Mouse (Mus musculus) neutrophil, adult 65 days (primary cell): Measurements from ENCODE around the gene Repin1. TPM values are rescaled to one million over a fixed set of nuclear protein-coding genes. Genes with fewer than 3 reads are reported as not detected.

Experiments used
- total RNA-seq: library from RNA; stranded (reverse); gene quantifications from 2 replicates; pipeline ENCODE4 v1.2.4, GENCODE M21; 2023

The Repin1 gene
- total RNA-seq: 2.2 and 2.9 TPM in 2 replicates

DNA sequence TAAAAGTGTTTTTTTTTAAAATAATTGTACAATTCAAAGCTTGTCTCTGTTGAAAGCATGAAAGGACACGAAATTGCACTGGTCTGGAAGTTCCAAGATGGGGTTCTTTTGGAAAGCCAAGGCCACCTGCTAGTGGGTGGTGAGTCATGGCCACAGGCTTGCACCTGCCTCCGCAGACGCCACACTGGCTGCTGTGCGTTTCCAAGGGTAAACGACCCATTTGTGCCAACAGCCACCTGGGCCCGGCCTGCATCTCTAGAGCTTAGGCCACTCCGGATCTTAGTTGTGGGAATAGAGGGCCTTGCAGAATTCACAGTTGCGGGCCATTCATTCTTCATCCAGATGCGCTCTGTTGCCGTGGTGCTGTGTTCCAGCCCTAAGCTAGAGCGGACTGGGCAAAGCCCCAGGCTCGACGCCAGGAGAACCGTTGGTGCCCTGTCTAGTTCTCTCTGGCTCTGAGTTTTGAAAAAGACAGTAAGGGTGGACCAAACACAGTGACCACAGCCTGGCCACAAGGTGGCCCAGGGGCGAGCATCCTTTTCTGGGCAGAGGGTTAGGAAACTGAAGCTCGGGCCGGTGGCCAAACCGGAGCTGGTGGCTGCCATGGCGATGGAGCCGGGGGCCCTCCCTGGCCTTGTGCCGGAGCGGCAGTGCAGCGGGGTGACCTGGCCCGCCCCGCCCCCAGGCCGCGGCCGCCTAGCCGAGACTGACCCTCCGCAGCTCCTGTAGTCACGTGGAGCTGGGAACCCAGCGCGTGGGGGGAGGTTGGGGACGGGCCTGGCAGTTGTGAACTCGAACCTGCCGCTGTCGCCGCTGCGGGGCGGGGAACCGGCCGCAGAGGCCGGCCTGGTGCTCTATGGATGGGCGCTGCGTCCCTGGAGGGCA lies at the start of gene Repin1, which contains the start of gene Gm44965:
Gene Repin1 (plus strand): TSS at position 726 of the 885 bp plus-strand sequence.
Gene Gm44965 (plus strand): TSS at position 784 of the 885 bp plus-strand sequence.

DNA sequence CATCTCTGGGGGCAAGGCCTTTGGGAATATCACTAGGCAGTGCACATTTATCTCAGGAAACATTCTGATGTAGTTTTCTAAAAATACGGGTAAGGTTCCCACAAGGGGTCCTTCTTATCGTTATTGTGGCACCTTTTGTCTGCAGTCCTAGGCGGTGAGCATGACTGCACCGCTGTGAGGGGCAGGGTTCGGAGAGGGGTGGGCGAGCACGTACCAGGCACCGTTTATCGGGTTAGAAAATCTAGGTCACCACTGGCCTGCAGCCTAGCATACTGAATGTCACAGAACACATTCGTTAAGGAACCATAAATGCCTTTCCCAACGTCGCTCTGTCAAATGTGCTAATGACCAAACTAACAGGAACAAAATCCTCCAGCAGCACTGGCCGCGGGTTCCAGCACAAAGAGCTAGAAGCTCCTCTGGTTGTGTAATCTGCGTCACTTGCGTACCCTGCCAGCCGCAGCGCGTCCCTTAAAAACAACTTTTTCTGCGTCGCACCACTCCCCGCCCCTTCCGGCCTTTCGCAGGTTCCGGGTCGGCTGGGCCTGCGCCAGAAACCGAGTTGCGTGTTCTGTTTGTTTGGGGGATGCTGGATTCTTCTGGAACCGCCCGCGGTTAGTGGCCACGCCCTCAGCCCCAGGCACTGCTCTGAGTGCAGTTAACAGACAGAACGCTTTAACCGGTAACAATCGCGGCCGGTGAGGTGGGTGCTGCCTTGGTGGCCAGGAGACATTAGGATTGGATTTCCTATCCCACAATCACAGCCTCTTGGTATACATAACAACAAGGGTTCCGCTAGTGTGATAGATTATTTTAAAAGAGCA lies 39.2 kb upstream of the Repin1 start, which contains the start of gene Lrrc61:
Gene Lrrc61 (plus strand): TSS at position 517 of the 824 bp plus-strand sequence.

DNA sequence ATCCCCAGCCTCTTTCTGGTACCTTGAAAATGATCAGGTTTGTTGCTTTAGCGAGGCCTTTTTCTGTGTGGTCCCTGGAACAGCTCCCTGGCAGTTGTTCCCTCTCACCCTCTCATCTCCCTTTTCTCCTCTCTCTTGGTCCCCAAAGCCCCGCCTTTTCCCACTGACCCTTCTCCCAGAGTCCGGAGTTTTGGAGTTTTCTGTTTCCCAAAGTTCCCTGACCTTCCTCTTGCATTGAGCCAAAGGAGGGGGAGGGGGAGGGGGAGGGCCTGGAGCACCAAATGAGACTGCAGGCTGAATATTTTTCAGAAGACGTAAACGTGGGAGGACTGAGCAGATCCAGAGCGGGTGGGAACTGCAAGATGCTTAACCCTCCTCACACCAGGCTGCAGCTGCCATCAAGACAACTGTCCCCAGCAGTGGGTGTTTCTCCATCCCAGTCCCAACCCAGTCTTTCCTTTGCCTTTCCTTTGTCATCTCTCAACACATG lies 21.1 kb upstream of the Repin1 start, which contains the start of gene Rarres2:
Gene Rarres2 (minus strand): TSS at position 218 of the 490 bp plus-strand sequence.

DNA sequence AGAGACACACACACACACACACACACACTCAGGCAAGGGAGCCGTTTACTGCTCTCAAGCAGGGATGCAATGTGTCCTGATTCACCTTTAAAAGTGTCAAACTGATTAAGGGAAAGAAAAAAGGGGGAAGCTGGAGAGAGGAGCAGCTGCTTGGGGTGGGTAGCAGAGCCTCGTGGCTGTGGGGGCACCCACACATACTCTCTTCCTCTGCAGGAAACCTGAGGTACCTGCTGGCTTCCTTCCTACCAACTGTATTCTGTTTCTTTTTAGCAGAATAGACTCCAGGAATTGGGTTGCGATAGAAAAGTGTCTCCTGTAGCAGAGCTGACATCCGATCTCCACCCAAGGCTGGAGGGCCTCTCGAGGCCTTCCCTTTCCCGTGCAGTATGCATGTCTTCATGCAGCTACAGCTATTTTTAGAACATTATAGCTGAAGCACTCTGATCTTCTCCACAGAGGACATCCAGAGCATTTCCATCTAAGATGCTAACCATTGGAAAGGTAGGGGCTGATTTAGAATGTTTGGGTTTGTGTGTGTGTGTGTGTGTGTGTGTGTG lies 4.4 kb upstream of the Repin1 start, which contains the start of gene Gm45021:
Gene Gm45021 (plus strand): TSS at position 417 of the 557 bp plus-strand sequence.

DNA sequence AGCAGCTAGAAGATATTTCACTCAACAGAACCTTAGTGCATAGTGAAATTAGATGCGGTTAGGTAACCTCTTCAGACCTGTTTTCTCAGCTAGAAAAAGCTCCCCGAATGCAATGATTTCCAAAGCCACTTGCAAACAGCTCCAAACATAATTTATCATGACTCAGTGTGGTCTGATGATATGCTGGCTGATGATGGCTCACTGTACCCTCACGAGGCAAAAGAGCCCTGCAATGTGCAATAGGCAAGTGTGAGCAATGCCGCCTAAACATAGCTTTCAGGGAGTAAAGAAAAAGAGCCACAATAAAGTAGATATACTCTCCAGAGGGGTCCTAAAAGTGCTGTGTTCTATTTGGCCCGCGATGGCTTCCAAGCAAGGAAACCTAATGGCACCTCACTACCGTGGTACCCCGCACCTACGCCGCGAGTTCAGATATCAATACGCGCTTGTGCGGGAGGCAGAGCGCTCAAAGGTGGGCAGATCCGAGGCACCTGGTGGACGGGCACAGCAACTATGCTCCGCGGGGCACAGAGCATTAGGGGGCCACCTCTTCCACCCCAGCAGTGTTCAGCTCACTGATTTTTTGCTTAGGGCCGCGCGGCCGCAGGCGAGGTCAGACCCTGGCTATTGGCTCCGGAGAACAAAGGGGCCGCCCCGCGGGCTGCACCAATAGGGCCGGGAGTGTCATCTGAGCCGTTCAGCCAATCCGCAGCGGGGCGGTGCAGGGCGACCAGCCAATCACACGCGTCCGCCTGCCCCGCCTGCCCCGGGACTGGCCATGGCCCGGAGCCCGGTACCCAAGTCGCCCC lies 7.8 kb downstream of the Repin1 start, which contains the start of gene Zfp775:
Gene Zfp775 (plus strand): TSS at position 793 of the 809 bp plus-strand sequence.

DNA sequence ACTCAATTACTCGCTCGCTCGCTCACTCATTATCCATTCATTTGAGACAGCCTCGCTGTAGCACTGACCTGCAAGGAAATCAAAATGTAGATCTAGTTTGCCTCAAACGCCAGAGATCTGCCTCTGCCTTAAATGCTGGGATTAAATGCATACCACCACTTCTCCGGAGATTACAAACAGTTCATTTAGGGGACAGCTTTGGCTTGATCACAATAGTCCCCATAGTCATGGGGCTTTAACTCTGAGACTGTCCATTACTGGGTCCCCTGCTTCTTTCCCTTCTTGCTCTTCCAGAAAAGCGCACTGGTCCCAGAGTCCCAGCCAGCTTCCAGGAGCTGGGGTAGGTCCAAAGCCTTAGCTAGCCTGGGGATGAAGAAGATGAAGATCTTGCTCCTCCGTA lies 32.8 kb downstream of the Repin1 start, which contains the start of gene AI854703:
Gene AI854703 (plus strand): TSS at position 301 of the 400 bp plus-strand sequence.

DNA sequence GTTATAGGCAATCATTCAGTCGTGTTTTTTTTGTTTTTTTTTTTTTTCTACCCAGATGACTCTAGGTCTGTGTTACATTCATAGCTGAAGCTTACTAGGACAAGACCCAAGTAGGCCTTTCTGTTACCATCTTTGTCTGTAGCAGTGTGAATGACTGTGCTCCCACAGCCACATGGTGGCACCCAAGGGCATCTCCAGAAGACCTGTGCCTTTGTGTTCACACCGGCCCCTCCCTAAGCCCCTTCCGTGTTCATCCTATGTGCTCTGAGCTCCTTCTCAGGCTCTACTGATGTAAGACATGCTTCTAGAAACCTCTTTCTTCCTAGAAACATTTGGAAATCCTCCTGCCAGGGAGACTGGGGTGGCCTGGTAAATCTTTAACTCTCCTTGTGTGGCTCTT lies 53.3 kb downstream of the Repin1 start, which contains the start of gene Gimap8:
Gene Gimap8 (plus strand): TSS at position 240 of the 400 bp plus-strand sequence.

Other genes with a start within 250 kb of the Repin1 start
- gene Krba1, start 198.3 kb upstream of the Repin1 start, total RNA-seq: 0.45 and 0.82 TPM in 2 replicates
- 8.6 and 11.1 TPM in 2 replicates for gene Zfp467, start 148.1 kb upstream of the Repin1 start, total RNA-seq
- 0.16 TPM in 1 of 2 replicates, not detected in the other for gene Sspo, start 145.7 kb upstream of the Repin1 start, total RNA-seq
- 0.45 TPM in 1 of 2 replicates, not detected in the other for gene Atp6v0e2, start 56.3 kb upstream of the Repin1 start, total RNA-seq
- 22.5 and 23.0 TPM in 2 replicates for gene Lrrc61, start 39.1 kb upstream of the Repin1 start, total RNA-seq
- gene Rarres2, start 21.1 kb upstream of the Repin1 start, total RNA-seq: not detected in 2 replicates
- gene Gm45021, start 4.3 kb upstream of the Repin1 start, total RNA-seq: not detected in 2 replicates
- 2.2 TPM in 1 of 2 replicates, not detected in the other for gene Gm44965, start 58 bp downstream of the Repin1 start, total RNA-seq
- 0.32 and 0.57 TPM in 2 replicates for gene Zfp775, start 8.2 kb downstream of the Repin1 start, total RNA-seq
- gene AI854703, start 32.9 kb downstream of the Repin1 start, total RNA-seq: not detected in 2 replicates
- 0.11 and 0.38 TPM in 2 replicates for gene Gimap8, start 53.4 kb downstream of the Repin1 start, total RNA-seq
- 2.1 and 3.1 TPM in 2 replicates for gene Gimap9, start 82.2 kb downstream of the Repin1 start, total RNA-seq
- 0.29 TPM in 1 of 2 replicates, not detected in the other for gene Gimap4, start 90.7 kb downstream of the Repin1 start, total RNA-seq
- gene Gimap6, start 114.3 kb downstream of the Repin1 start, total RNA-seq: 3.2 and 3.3 TPM in 2 replicates
- not detected in 2 replicates for gene Gm28053, start 124.7 kb downstream of the Repin1 start, total RNA-seq
- gene Gimap7, start 124.7 kb downstream of the Repin1 start, total RNA-seq: not detected in 2 replicates
- 0.32 TPM in 1 of 2 replicates, not detected in the other for gene Gimap1, start 145.2 kb downstream of the Repin1 start, total RNA-seq
- gene Gimap5, start 152.3 kb downstream of the Repin1 start, total RNA-seq: 0.57 TPM in 1 of 2 replicates, not detected in the other
- gene Gimap3, start 177.0 kb downstream of the Repin1 start, total RNA-seq: 0.20 and 0.22 TPM in 2 replicates
- gene Tmem176a, start 247.0 kb downstream of the Repin1 start, total RNA-seq: 6.0 and 6.9 TPM in 2 replicates
- 11.2 and 12.8 TPM in 2 replicates for gene Tmem176b, start 247.6 kb downstream of the Repin1 start, total RNA-seq